ENCODE assay signal across 7 mouse cellular contexts in genomic region chr7:100227158-100227875, GRCm38 (mm10). TPM values are rescaled to one million over a fixed set of nuclear protein-coding genes. Genes with fewer than 3 reads are reported as not detected.
DNase-seq lines count a peak whose midpoint lies in the region; ATAC-seq and TF ChIP-seq lines count a peak whose summit lies in the region.

Gene Pgm2l1, plus strand, starts transcription at chr7:100227394.

- H3K27ac ChIP-seq in embryonic facial prominence, embryonic 10.5 days (replicated peaks) = peak within 1 kb of the TSS; percentile 90
- H3K27ac ChIP-seq in intestine, postnatal 0 days (ENCODE audit: low read depth, low read length) = peak within 1 kb of the TSS; percentile 74
- peak within 1 kb of the TSS; percentile 92 for H3K27ac ChIP-seq in midbrain, embryonic 12.5 days (replicated peaks)
- peak within 1 kb of the TSS; percentile 79 for H3K27ac ChIP-seq in small intestine, adult 2 months (ENCODE audit: insufficient read depth, low read depth, low read length)

- H3K4me3 ChIP-seq in embryonic facial prominence, embryonic 10.5 days = peak within 1 kb of the TSS; percentile 74
- H3K4me3 ChIP-seq in intestine, postnatal 0 days (ENCODE audit: low read depth, low read length) = peak within 1 kb of the TSS; percentile 74
- H3K4me3 ChIP-seq in midbrain, embryonic 12.5 days = peak within 1 kb of the TSS; percentile 59
- peak within 1 kb of the TSS; percentile 74 for H3K4me3 ChIP-seq in small intestine, adult 2 months (ENCODE audit: low read depth, low read length)

- 0 out of 2 replicates have a peak, but pooled peaks cover 5% of the 10 kb centered on the region for H3K27me3 ChIP-seq in embryonic facial prominence, embryonic 10.5 days (replicated peaks; ENCODE audit: low read depth, poor library complexity, severe bottlenecking)
- H3K27me3 ChIP-seq in intestine, postnatal 0 days (replicated peaks; ENCODE audit: control insufficient read depth, insufficient read depth, low read length) = no peaks in the 10 kb centered on the region
- no peaks in the 10 kb centered on the region for H3K27me3 ChIP-seq in midbrain, embryonic 12.5 days
- no peaks in the 10 kb centered on the region for H3K27me3 ChIP-seq in small intestine, adult 2 months (ENCODE audit: control insufficient read depth, insufficient read depth, low read length)

- TF ChIP-seq POLR2A in small intestine, adult 2 months (IDR thresholded peaks at IDR 0.05; ENCODE audit: low read depth, low read length) = peak; percentile 72

- H3K36me3 ChIP-seq in embryonic facial prominence, embryonic 10.5 days (replicated peaks) = no peaks in the 10 kb centered on the region
- no peaks in the 10 kb centered on the region for H3K36me3 ChIP-seq in intestine, postnatal 0 days (ENCODE audit: control insufficient read depth, insufficient read depth)
- no peaks in the 10 kb centered on the region for H3K36me3 ChIP-seq in midbrain, embryonic 12.5 days
- no peaks in the 10 kb centered on the region for H3K36me3 ChIP-seq in small intestine, adult 2 months (ENCODE audit: control insufficient read depth, insufficient read depth, low read length)

- ATAC-seq in intestine, postnatal 0 days = peak; percentile 98
- peak; percentile 97 for ATAC-seq in midbrain, embryonic 12.5 days (ENCODE audit: low FRiP score, low read depth)

- H3K4me2 ChIP-seq in intestine, postnatal 0 days (replicated peaks; ENCODE audit: low read depth) = peak within 1 kb of the TSS; percentile 97
- peak within 1 kb of the TSS; percentile 68 for H3K4me2 ChIP-seq in midbrain, embryonic 12.5 days (replicated peaks)

- 0 out of 2 replicates have a peak, but pooled peaks have one; percentile 14 for TF ChIP-seq CTCF in intestine, postnatal 0 days (IDR thresholded peaks at IDR 0.05; ENCODE audit: low read depth)
- TF ChIP-seq CTCF in small intestine, adult 2 months (IDR thresholded peaks at IDR 0.05; ENCODE audit: extremely low read depth, insufficient read length, insufficient replicate concordance, low read depth, low read length) = no peak

- H3K9ac ChIP-seq in intestine, postnatal 0 days (ENCODE audit: low read depth, low read length) = peak within 1 kb of the TSS; percentile 52
- H3K9ac ChIP-seq in midbrain, embryonic 12.5 days (replicated peaks) = peak within 1 kb of the TSS; percentile 70

- intact Hi-C loops in left cerebral cortex, postnatal 4 days (cut with DNase I) = no loop called here

- peak; percentile 98 for DNase-seq in adrenal gland, postnatal 10 days
- DNase-seq in embryonic facial prominence, embryonic 10.5 days (ENCODE audit: low spot score) = peak; percentile 97
- peak; percentile 30 for DNase-seq in gonadal fat pad, adult 2 months (ENCODE audit: low read depth)
- DNase-seq in left cerebral cortex, postnatal 4 days = peak; percentile 96

- H3K9me3 ChIP-seq in embryonic facial prominence, embryonic 10.5 days = no peaks in the 10 kb centered on the region
- H3K9me3 ChIP-seq in intestine, postnatal 0 days (ENCODE audit: control insufficient read depth) = no peaks in the 10 kb centered on the region
- no peaks in the 10 kb centered on the region for H3K9me3 ChIP-seq in midbrain, embryonic 12.5 days

- H3K4me1 ChIP-seq in embryonic facial prominence, embryonic 10.5 days = peaks cover 18% of the 10 kb centered on the region
- H3K4me1 ChIP-seq in intestine, postnatal 0 days (replicated peaks; ENCODE audit: control insufficient read depth, insufficient read depth, low read length) = 0 out of 2 replicates have a peak, but pooled peaks cover 5% of the 10 kb centered on the region
- peaks cover 9% of the 10 kb centered on the region for H3K4me1 ChIP-seq in midbrain, embryonic 12.5 days
- H3K4me1 ChIP-seq in small intestine, adult 2 months (ENCODE audit: control insufficient read depth, insufficient read depth, insufficient read length, low read length) = 0 out of 2 replicates have a peak, but pooled peaks cover 2% of the 10 kb centered on the region

- WGBS in embryonic facial prominence, embryonic 10.5 days = under 1% methylated on average over 72 of the region's 72 CpGs
- 1% methylated on average over 58 of the region's 72 CpGs for WGBS in intestine, postnatal 0 days
- under 1% methylated on average over 49 of the region's 72 CpGs for WGBS in midbrain, embryonic 12.5 days
- WGBS in small intestine, adult 2 months = under 1% methylated on average over 72 of the region's 72 CpGs

RNA-seq across cellular contexts. Expression of gene Pgm2l1, which starts in this region (rescaled TPM):
- 10 to 100 TPM in 1 of 2 experiments, 1 to 10 TPM in 1; 8.5 to 12.8 TPM for total RNA-seq in adrenal gland, postnatal 10 days (2021)
- 4.0 and 4.4 TPM in 2 replicates for polyA plus RNA-seq in embryonic facial prominence, embryonic 10.5 days (2016; fragmentation: Nextera tagmentation; extraction: Ambion mirVana)
- polyA plus RNA-seq in gonadal fat pad, adult 2 months (2012; rRNA removed) = 2.8 and 4.9 TPM in 2 replicates
- polyA plus RNA-seq in intestine, postnatal 0 days (2015; fragmentation: Nextera tagmentation; extraction: Ambion mirVana) = 1.0 and 1.3 TPM in 2 replicates
- 100 to 1,000 TPM; 266 to 271 TPM for total RNA-seq in left cerebral cortex, postnatal 4 days (2021)
- 11.8 and 14.3 TPM in 2 replicates for polyA plus RNA-seq in midbrain, embryonic 12.5 days (2016; fragmentation: Nextera tagmentation; extraction: Ambion mirVana)
- 1.3 and 1.5 TPM in 2 replicates for polyA plus RNA-seq in small intestine, adult 2 months (2012; rRNA removed)

Comparison
In these comparisons a context has a peak if more than half of its experiments do, and no peak if none do; other contexts are left out.
1. Peak in every context shown above with its lines: DNase-seq, ATAC-seq, H3K4me3 ChIP-seq and H3K27ac ChIP-seq.
2. RNA of gene Pgm2l1 (total RNA-seq): 266 to 271 TPM in left cerebral cortex, postnatal 4 days; 8.5 to 12.8 TPM in adrenal gland, postnatal 10 days; every median in the first group is over 10 times any median in the second.
3. DNase-seq: peak in every context shown above with its lines; median percentile 98 in adrenal gland, postnatal 10 days; 97 in embryonic facial prominence, embryonic 10.5 days; 96 in left cerebral cortex, postnatal 4 days; 30 in gonadal fat pad, adult 2 months.